Mouse (Mus musculus): ENCODE results near the gene Zfp13.
A peak's percentile ranks its signal among the peaks of the same experiment; 100 is the strongest.
"Not testable (repeated sequence)": the region's sequence is repeated elsewhere in the genome, so short reads cannot be mapped to it uniquely, and the experiment has no call there.

Gene Zfp13

GRCm38 (mm10) chr17:23550188-23550791 is 49.0 kb downstream of the Zfp13 start:
- peak; percentile 92 for DNase-seq (ENCODE audit: low spot score)

GRCm38 (mm10) chr17:23549441-23549840 is 49.8 kb downstream of the Zfp13 start:
- no peak for DNase-seq (ENCODE audit: low spot score)

GRCm38 (mm10) chr17:23548615-23549014 is 50.7 kb downstream of the Zfp13 start:
- DNase-seq (ENCODE audit: low spot score) = peak; percentile 74

- no peak for DNase-seq (ENCODE audit: low spot score)
Measured at GRCm38 (mm10) chr17:23547681-23548443, 51.4 kb downstream of the Zfp13 start.

- peak; percentile 82 for DNase-seq (ENCODE audit: low spot score)
Measured at GRCm38 (mm10) chr17:23546702-23547505, 52.4 kb downstream of the Zfp13 start.

- peak; percentile 67 for DNase-seq (ENCODE audit: low spot score)
Measured at GRCm38 (mm10) chr17:23546333-23546701, 53.0 kb downstream of the Zfp13 start.

GRCm38 (mm10) chr17:23545841-23546240 is 53.4 kb downstream of the Zfp13 start:
- peak; percentile 18 for DNase-seq (ENCODE audit: low spot score)

- DNase-seq (ENCODE audit: low spot score) = no peak
Measured at GRCm38 (mm10) chr17:23544766-23545165, 54.5 kb downstream of the Zfp13 start.

GRCm38 (mm10) chr17:23543983-23544382 is 55.3 kb downstream of the Zfp13 start:
- DNase-seq (ENCODE audit: low spot score) = no peak

- no peak for DNase-seq (ENCODE audit: low spot score)
Measured at GRCm38 (mm10) chr17:23543325-23543724, 56.0 kb downstream of the Zfp13 start.

- no peak for DNase-seq (ENCODE audit: low spot score)
Measured at GRCm38 (mm10) chr17:23542835-23543234, 56.5 kb downstream of the Zfp13 start.

GRCm38 (mm10) chr17:23542004-23542720 is 57.1 kb downstream of the Zfp13 start:
- DNase-seq (ENCODE audit: low spot score) = no peak

- no peak for DNase-seq (ENCODE audit: low spot score)
Measured at GRCm38 (mm10) chr17:23540605-23541475, 58.4 kb downstream of the Zfp13 start.

- no peak for DNase-seq (ENCODE audit: low spot score)
Measured at GRCm38 (mm10) chr17:23540106-23540505, 59.2 kb downstream of the Zfp13 start.

- DNase-seq (ENCODE audit: low spot score) = no peak
Measured at GRCm38 (mm10) chr17:23539608-23540007, 59.7 kb downstream of the Zfp13 start.

GRCm38 (mm10) chr17:23538299-23539015 is 60.8 kb downstream of the Zfp13 start:
- DNase-seq (ENCODE audit: low spot score) = no peak

- no peak for DNase-seq (ENCODE audit: low spot score)
Measured at GRCm38 (mm10) chr17:23537554-23538255, 61.6 kb downstream of the Zfp13 start.

- DNase-seq (ENCODE audit: low spot score) = not testable (repeated sequence)
Measured at GRCm38 (mm10) chr17:23535046-23535788, 64.1 kb downstream of the Zfp13 start.
